Mouse (Mus musculus): ENCODE results near the gene Sgsm1. TPM values are rescaled to one million over a fixed set of nuclear protein-coding genes. Genes with fewer than 3 reads are reported as not detected.
A peak's percentile ranks its signal among the peaks of the same experiment; 100 is the strongest.

Gene Sgsm1
- 1.1 and 1.9 TPM in 2 replicates for polyA plus RNA-seq (2011; ENCODE audit: insufficient read length, low read depth, missing spikeins)

- H3K4me1 ChIP-seq (ENCODE audit: control insufficient read depth, insufficient read depth, low read length), result no peaks in the 10 kb centered on the region
- no peak for TF ChIP-seq POLR2A (IDR thresholded peaks at IDR 0.05; ENCODE audit: low read depth, low read length)
- peak; percentile 44; the same call in 1 of the 2 replicates for TF ChIP-seq CTCF (IDR thresholded peaks at IDR 0.05; ENCODE audit: borderline replicate concordance, insufficient read depth, low read length)
- H3K27ac ChIP-seq (ENCODE audit: insufficient read depth, low read length), result no peak within 1 kb of the TSS
- H3K4me3 ChIP-seq (ENCODE audit: insufficient read depth, low read length), result peak within 1 kb of the TSS; percentile 47
Measured at GRCm38 (mm10) chr5:113310377-113311003, at the start of gene Sgsm1. Sgsm1 (minus strand) TSS chr5:113310786.

GRCm38 (mm10) chr5:113358833-113359232 lies 48.2 kb upstream of the Sgsm1 start:
- Histone ChIP-seq H3K27ac (ENCODE audit: insufficient read depth, low read length) (no peak overlapping the region), H3K4me1 (ENCODE audit: control insufficient read depth, insufficient read depth, low read length) (no peaks in the 10 kb centered on the region), H3K4me3 (ENCODE audit: insufficient read depth, low read length) (no peak overlapping the region)
- no peak for TF ChIP-seq POLR2A (IDR thresholded peaks at IDR 0.05; ENCODE audit: low read depth, low read length)
- no peak for TF ChIP-seq CTCF (IDR thresholded peaks at IDR 0.05; ENCODE audit: borderline replicate concordance, insufficient read depth, low read length)

- Histone ChIP-seq H3K4me3 (ENCODE audit: insufficient read depth, low read length) (no peak overlapping the region), H3K27ac (ENCODE audit: insufficient read depth, low read length) (no peak overlapping the region), H3K4me1 (ENCODE audit: control insufficient read depth, insufficient read depth, low read length) (no peaks in the 10 kb centered on the region)
- TF ChIP-seq CTCF (IDR thresholded peaks at IDR 0.05; ENCODE audit: borderline replicate concordance, insufficient read depth, low read length), result no peak
- TF ChIP-seq POLR2A (IDR thresholded peaks at IDR 0.05; ENCODE audit: low read depth, low read length), result no peak
Measured at GRCm38 (mm10) chr5:113357656-113358055, 47.1 kb upstream of the Sgsm1 start.

- Histone ChIP-seq H3K27ac (ENCODE audit: insufficient read depth, low read length) (no peak within 1 kb of the TSS), H3K4me3 (ENCODE audit: insufficient read depth, low read length) (no peak within 1 kb of the TSS), H3K4me1 (ENCODE audit: control insufficient read depth, insufficient read depth, low read length) (no peaks in the 10 kb centered on the region)
- TF ChIP-seq POLR2A (IDR thresholded peaks at IDR 0.05; ENCODE audit: low read depth, low read length) (no peak), CTCF (IDR thresholded peaks at IDR 0.05; ENCODE audit: borderline replicate concordance, insufficient read depth, low read length) (no peak)
Measured at GRCm38 (mm10) chr5:113357186-113357585, 46.6 kb upstream of the Sgsm1 start, which contains the start of gene Aym1. Aym1 (plus strand) TSS chr5:113357294.

GRCm38 (mm10) chr5:113354311-113354710 lies 43.7 kb upstream of the Sgsm1 start:
- no peak for TF ChIP-seq CTCF (IDR thresholded peaks at IDR 0.05; ENCODE audit: borderline replicate concordance, insufficient read depth, low read length)
- TF ChIP-seq POLR2A (IDR thresholded peaks at IDR 0.05; ENCODE audit: low read depth, low read length), result no peak
- no peaks in the 10 kb centered on the region for H3K4me1 ChIP-seq (ENCODE audit: control insufficient read depth, insufficient read depth, low read length)
- H3K4me3 ChIP-seq (ENCODE audit: insufficient read depth, low read length), result no peak overlapping the region
- H3K27ac ChIP-seq (ENCODE audit: insufficient read depth, low read length), result no peak overlapping the region

- Histone ChIP-seq H3K4me1 (ENCODE audit: control insufficient read depth, insufficient read depth, low read length) (no peaks in the 10 kb centered on the region), H3K27ac (ENCODE audit: insufficient read depth, low read length) (no peak overlapping the region), H3K4me3 (ENCODE audit: insufficient read depth, low read length) (no peak overlapping the region)
- no peak for TF ChIP-seq POLR2A (IDR thresholded peaks at IDR 0.05; ENCODE audit: low read depth, low read length)
- TF ChIP-seq CTCF (IDR thresholded peaks at IDR 0.05; ENCODE audit: borderline replicate concordance, insufficient read depth, low read length), result no peak
Measured at GRCm38 (mm10) chr5:113352636-113353035, 42.0 kb upstream of the Sgsm1 start.

GRCm38 (mm10) chr5:113351768-113352167 lies 41.2 kb upstream of the Sgsm1 start:
- TF ChIP-seq CTCF (IDR thresholded peaks at IDR 0.05; ENCODE audit: borderline replicate concordance, insufficient read depth, low read length), result no peak
- no peak for TF ChIP-seq POLR2A (IDR thresholded peaks at IDR 0.05; ENCODE audit: low read depth, low read length)
- Histone ChIP-seq H3K27ac (ENCODE audit: insufficient read depth, low read length) (no peak overlapping the region), H3K4me3 (ENCODE audit: insufficient read depth, low read length) (no peak overlapping the region), H3K4me1 (ENCODE audit: control insufficient read depth, insufficient read depth, low read length) (no peaks in the 10 kb centered on the region)

GRCm38 (mm10) chr5:113349810-113350209 lies 39.2 kb upstream of the Sgsm1 start:
- H3K4me1 ChIP-seq (ENCODE audit: control insufficient read depth, insufficient read depth, low read length), result no peaks in the 10 kb centered on the region
- no peak for TF ChIP-seq CTCF (IDR thresholded peaks at IDR 0.05; ENCODE audit: borderline replicate concordance, insufficient read depth, low read length)
- TF ChIP-seq POLR2A (IDR thresholded peaks at IDR 0.05; ENCODE audit: low read depth, low read length), result no peak
- H3K4me3 ChIP-seq (ENCODE audit: insufficient read depth, low read length), result no peak overlapping the region
- no peak overlapping the region for H3K27ac ChIP-seq (ENCODE audit: insufficient read depth, low read length)

- Histone ChIP-seq H3K4me1 (ENCODE audit: control insufficient read depth, insufficient read depth, low read length) (0 out of 2 replicates have a peak, but pooled peaks cover 5% of the 10 kb centered on the region), H3K4me3 (ENCODE audit: insufficient read depth, low read length) (no peak overlapping the region), H3K27ac (ENCODE audit: insufficient read depth, low read length) (no peak overlapping the region)
- TF ChIP-seq POLR2A (IDR thresholded peaks at IDR 0.05; ENCODE audit: low read depth, low read length) (no peak), CTCF (IDR thresholded peaks at IDR 0.05; ENCODE audit: borderline replicate concordance, insufficient read depth, low read length) (no peak)
Measured at GRCm38 (mm10) chr5:113349226-113349625, 38.6 kb upstream of the Sgsm1 start.

- Histone ChIP-seq H3K4me3 (ENCODE audit: insufficient read depth, low read length) (no peak overlapping the region), H3K4me1 (ENCODE audit: control insufficient read depth, insufficient read depth, low read length) (0 out of 2 replicates have a peak, but pooled peaks cover 5% of the 10 kb centered on the region), H3K27ac (ENCODE audit: insufficient read depth, low read length) (no peak overlapping the region)
- no peak for TF ChIP-seq CTCF (IDR thresholded peaks at IDR 0.05; ENCODE audit: borderline replicate concordance, insufficient read depth, low read length)
- no peak for TF ChIP-seq POLR2A (IDR thresholded peaks at IDR 0.05; ENCODE audit: low read depth, low read length)
Measured at GRCm38 (mm10) chr5:113348597-113348996, 38.0 kb upstream of the Sgsm1 start.
